Mouse (Mus musculus) liver, embryonic 13.5 days (tissue): ENCODE data around the gene Rapgef2. TPM values are rescaled to one million over a fixed set of nuclear protein-coding genes. Genes with fewer than 3 reads are reported as not detected.

ENCODE experiments used
- ATAC-seq: fragments of 200-750 bp; cut with Nextera tagmentation; 2 replicates; pipeline ENCODE4 v1.8.0; 2017; ENCODE audit warnings: low read depth, mild to moderate bottlenecking, moderate number of reproducible peaks, moderate library complexity
- DNase-seq: peaks from one replicate; pipeline ENCODE4 v3.0.0; 2022
- H3K27ac ChIP-seq: fragments of 300-500 bp; sonication (generic); 2 replicates; pipeline ENCODE4 v1.5.1; 2015; ENCODE audit warnings: moderate library complexity, mild to moderate bottlenecking, inconsistent platforms
- H3K27me3 ChIP-seq: fragments of 300-500 bp; sonication (generic); 2 replicates; pipeline ENCODE4 v1.6.1; 2015; ENCODE audit warnings: mild to moderate bottlenecking, inconsistent platforms
- H3K36me3 ChIP-seq: fragments of 300-500 bp; sonication (generic); 2 replicates; pipeline ENCODE4 v1.6.1; 2015; ENCODE audit warnings: mild to moderate bottlenecking, inconsistent platforms
- H3K4me1 ChIP-seq: fragments of 300-500 bp; sonication (generic); replicated peaks from 2 replicates; pipeline ENCODE4 v1.6.1; 2015; ENCODE audit warnings: inconsistent platforms
- H3K4me2 ChIP-seq: fragments of 300-500 bp; sonication (generic); 2 replicates; pipeline ENCODE4 v1.6.1; 2015; ENCODE audit warnings: inconsistent platforms, mild to moderate bottlenecking, moderate library complexity
- H3K4me3 ChIP-seq: fragments of 300-500 bp; sonication (generic); replicated peaks from 2 replicates; pipeline ENCODE4 v1.5.1; 2015; ENCODE audit warnings: mild to moderate bottlenecking, inconsistent platforms
- H3K9ac ChIP-seq: fragments of 300-500 bp; sonication (generic); 2 replicates; pipeline ENCODE4 v1.6.1; 2015; ENCODE audit warnings: mild to moderate bottlenecking, inconsistent platforms
- H3K9me3 ChIP-seq: fragments of 300-500 bp; sonication (generic); replicated peaks from 2 replicates; pipeline ENCODE4 v1.6.1; 2016; ENCODE audit warnings: inconsistent platforms
- WGBS: fragments of 180-500 bp; shearing (Covaris S2); methylation state at CpG from one replicate; pipeline ENCODE4 v1.1.7; 2015; ENCODE audit not compliant: insufficient replicate concordance; 5-methylcytosine and 5-hydroxymethylcytosine counted together
- polyA plus RNA-seq: library from polyadenylated mRNA; unstranded; fragments of >200 nt; fragmentation: Nextera tagmentation; extraction: Ambion mirVana; gene quantifications from 2 replicates; pipeline ENCODE4 v1.2.1, GENCODE M21; 2015

Rapgef2 gene
- polyA plus RNA-seq, 1 experiment from 2014 or later = 0.90 TPM

- 41% methylated on average over 6 of the region's 6 CpGs for WGBS
- peak; percentile 14 for DNase-seq
- Histone ChIP-seq H3K4me2 (no peak overlapping the region), H3K27ac (no peak overlapping the region), H3K9me3 (no peaks in the 10 kb centered on the region), H3K36me3 (no peaks in the 10 kb centered on the region), H3K4me1 (peaks cover 10% of the 10 kb centered on the region), H3K4me3 (no peak overlapping the region), H3K27me3 (no peaks in the 10 kb centered on the region), H3K9ac (no peak overlapping the region)
- peak; percentile 26; the same call in 1 of the 2 replicates for ATAC-seq
Measured at GRCm38 (mm10) chr3:79196708-79197437, 89.4 kb downstream of the Rapgef2 start.

- 67% methylated on average over 9 of the region's 9 CpGs for WGBS
- ATAC-seq = no peak
Measured at GRCm38 (mm10) chr3:79195280-79195679, 91.0 kb downstream of the Rapgef2 start.

GRCm38 (mm10) chr3:79194111-79194793, 92.1 kb downstream of the Rapgef2 start:
- DNase-seq = no peak
- H3K27ac ChIP-seq = no peak overlapping the region
- 49% methylated on average over 8 of the region's 8 CpGs for WGBS

More at GRCm38 (mm10) chr3:79195280-79195679, 91.0 kb downstream of the Rapgef2 start:
- no peaks in the 10 kb centered on the region for H3K36me3 ChIP-seq
- H3K9me3 ChIP-seq = no peaks in the 10 kb centered on the region
- H3K9ac ChIP-seq = no peak overlapping the region
- H3K4me1 ChIP-seq = peaks cover 10% of the 10 kb centered on the region
- no peak overlapping the region for H3K4me3 ChIP-seq
- H3K27ac ChIP-seq = no peak overlapping the region
- no peak overlapping the region for H3K4me2 ChIP-seq
- no peaks in the 10 kb centered on the region for H3K27me3 ChIP-seq
- no peak for DNase-seq

DNA sequence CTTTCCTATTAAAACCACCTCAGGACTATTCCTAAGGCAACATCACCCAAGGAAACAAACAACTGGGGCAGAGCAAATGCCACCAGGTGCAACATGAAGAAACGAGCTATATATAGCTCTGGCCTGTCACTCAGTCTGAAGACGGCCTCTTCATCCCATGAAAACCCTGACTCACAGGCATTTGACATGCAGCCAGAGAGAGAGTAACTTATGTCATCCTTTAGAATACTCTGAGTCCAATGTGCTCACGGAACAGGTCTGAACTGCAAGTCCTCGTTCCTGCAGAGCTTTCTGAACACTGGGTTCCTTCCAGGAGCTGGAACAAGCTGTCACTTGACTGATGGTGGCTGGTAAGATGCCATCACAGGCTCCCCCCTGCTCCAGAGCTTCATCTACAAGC, 93.3 kb downstream of the Rapgef2 start:
- Histone ChIP-seq H3K36me3 (no peaks in the 10 kb centered on the region), H3K4me1 (peaks cover 10% of the 10 kb centered on the region), H3K27ac (no peak overlapping the region), H3K4me3 (no peak overlapping the region), H3K9ac (no peak overlapping the region), H3K9me3 (no peaks in the 10 kb centered on the region), H3K27me3 (no peaks in the 10 kb centered on the region), H3K4me2 (no peak overlapping the region)
- no peak for ATAC-seq
- WGBS = 61% methylated on average over 4 of the region's 4 CpGs
- DNase-seq = no peak

More at GRCm38 (mm10) chr3:79194111-79194793, 92.1 kb downstream of the Rapgef2 start:
- no peak for ATAC-seq
- Histone ChIP-seq H3K36me3 (no peaks in the 10 kb centered on the region), H3K4me3 (no peak overlapping the region), H3K9me3 (no peaks in the 10 kb centered on the region), H3K27me3 (no peaks in the 10 kb centered on the region), H3K4me1 (peaks cover 10% of the 10 kb centered on the region), H3K4me2 (no peak overlapping the region), H3K9ac (no peak overlapping the region)

GRCm38 (mm10) chr3:79191981-79192380, 94.3 kb downstream of the Rapgef2 start:
- Histone ChIP-seq H3K4me3 (no peak overlapping the region), H3K27ac (no peak overlapping the region), H3K4me1 (peaks cover 10% of the 10 kb centered on the region), H3K4me2 (no peak overlapping the region), H3K36me3 (no peaks in the 10 kb centered on the region), H3K27me3 (no peaks in the 10 kb centered on the region), H3K9me3 (no peaks in the 10 kb centered on the region), H3K9ac (no peak overlapping the region)
- WGBS = 73% methylated on average over 9 of the region's 9 CpGs
- DNase-seq (no peak), ATAC-seq (no peak)

DNA sequence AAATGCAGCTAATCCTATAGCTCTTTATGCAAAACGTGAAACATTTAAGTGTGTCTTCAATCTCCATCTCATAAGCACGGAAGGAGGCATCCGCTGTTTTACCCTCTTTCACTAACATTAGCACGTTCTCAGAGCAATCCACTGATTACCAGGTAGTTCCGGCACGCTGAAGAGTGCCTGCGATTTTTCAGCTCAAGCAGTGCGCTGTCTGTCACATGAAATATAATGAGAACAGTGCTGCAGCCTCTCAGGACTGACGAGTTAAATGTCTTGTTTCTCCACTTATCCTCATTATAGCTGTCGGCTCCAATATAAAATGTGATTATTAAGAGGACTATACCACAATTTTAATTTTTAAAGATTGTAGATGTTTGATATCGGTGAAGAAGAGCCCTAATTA, 94.8 kb downstream of the Rapgef2 start:
- Histone ChIP-seq H3K4me3 (no peak overlapping the region), H3K9me3 (no peaks in the 10 kb centered on the region), H3K4me1 (peaks cover 10% of the 10 kb centered on the region), H3K9ac (no peak overlapping the region), H3K27ac (no peak overlapping the region), H3K4me2 (no peak overlapping the region), H3K27me3 (no peaks in the 10 kb centered on the region), H3K36me3 (no peaks in the 10 kb centered on the region)
- 84% methylated on average over 11 of the region's 11 CpGs for WGBS
- no peak for ATAC-seq
- no peak for DNase-seq

DNA sequence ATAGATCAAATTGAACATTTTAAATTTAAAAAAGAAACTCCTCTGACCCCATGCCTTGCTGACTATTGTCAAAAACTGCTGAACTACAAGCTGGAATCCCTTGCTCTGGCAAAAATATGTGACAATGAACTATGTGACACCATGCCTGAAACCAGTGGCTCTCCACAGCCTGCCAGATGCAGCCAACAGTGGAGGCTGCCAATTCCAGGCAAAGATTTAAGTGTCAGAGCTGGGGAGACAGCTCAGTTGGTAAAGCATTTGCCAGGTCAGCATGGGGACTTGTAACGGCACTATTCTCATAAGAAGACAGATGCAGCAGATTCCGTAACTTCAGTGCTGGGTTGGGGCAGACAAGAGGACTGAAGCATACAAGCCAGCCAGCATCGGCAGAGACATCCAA, 95.9 kb downstream of the Rapgef2 start:
- no peaks in the 10 kb centered on the region for H3K36me3 ChIP-seq
- WGBS = 83% methylated on average over 3 of the region's 3 CpGs
- no peak for DNase-seq
- no peaks in the 10 kb centered on the region for H3K9me3 ChIP-seq
- no peak overlapping the region for H3K9ac ChIP-seq
- no peak overlapping the region for H3K4me3 ChIP-seq
- H3K4me2 ChIP-seq = no peak overlapping the region
- no peaks in the 10 kb centered on the region for H3K27me3 ChIP-seq
- no peak for ATAC-seq
- H3K27ac ChIP-seq = no peak overlapping the region
- H3K4me1 ChIP-seq = peaks cover 10% of the 10 kb centered on the region

GRCm38 (mm10) chr3:79187912-79188311, 98.4 kb downstream of the Rapgef2 start:
- ATAC-seq = no peak

GRCm38 (mm10) chr3:79182290-79182689, 104.0 kb downstream of the Rapgef2 start:
- no peak overlapping the region for H3K27ac ChIP-seq
- H3K9ac ChIP-seq = no peak overlapping the region
- no peak overlapping the region for H3K4me3 ChIP-seq
- no peaks in the 10 kb centered on the region for H3K36me3 ChIP-seq
- 69% methylated on average over 3 of the region's 3 CpGs for WGBS
- ATAC-seq = no peak
- no peak overlapping the region for H3K4me2 ChIP-seq
- no peaks in the 10 kb centered on the region for H3K27me3 ChIP-seq
- no peak for DNase-seq
- H3K9me3 ChIP-seq = no peaks in the 10 kb centered on the region
- peaks cover 22% of the 10 kb centered on the region for H3K4me1 ChIP-seq

More at GRCm38 (mm10) chr3:79187912-79188311, 98.4 kb downstream of the Rapgef2 start:
- Histone ChIP-seq H3K9ac (no peak overlapping the region), H3K36me3 (no peaks in the 10 kb centered on the region), H3K9me3 (no peaks in the 10 kb centered on the region), H3K4me2 (no peak overlapping the region), H3K27me3 (no peaks in the 10 kb centered on the region), H3K4me1 (no peaks in the 10 kb centered on the region), H3K27ac (no peak overlapping the region), H3K4me3 (no peak overlapping the region)
- 68% methylated on average over 1 of the region's 1 CpGs for WGBS
- no peak for DNase-seq

DNA sequence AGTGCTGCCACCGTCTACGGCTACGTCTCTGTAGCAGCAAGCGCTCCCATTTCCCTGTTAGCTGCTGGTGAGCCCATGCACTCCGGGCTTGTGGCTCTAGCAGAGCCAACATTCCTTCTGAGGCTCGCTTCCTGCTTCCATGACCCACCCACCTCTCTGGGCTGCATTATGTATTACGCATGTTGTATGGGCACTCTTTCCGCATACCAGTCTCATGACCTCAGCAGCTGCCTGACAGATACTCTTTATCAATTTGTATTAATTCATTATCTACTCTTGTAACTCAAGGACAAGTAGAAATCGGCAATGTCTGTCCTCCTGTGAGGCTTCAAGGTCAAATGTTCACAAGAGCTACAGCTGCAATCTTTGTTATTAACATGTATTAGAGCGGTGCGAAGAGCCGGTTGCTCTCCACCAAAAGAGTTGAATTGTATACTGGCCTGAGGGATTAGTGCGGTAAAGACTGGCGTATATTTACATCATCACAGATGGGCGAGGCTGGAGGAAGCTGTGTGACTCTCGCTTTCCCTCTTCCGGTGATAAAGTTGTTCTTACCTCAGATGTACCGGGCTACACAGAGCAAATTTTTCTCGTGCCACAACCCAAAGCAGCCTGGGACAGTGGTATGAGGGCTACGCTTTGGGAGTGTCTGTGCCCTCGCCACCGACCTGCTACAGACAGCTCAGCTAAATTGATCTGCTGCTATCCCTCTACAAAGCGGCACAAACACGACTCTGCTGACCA, 104.9 kb downstream of the Rapgef2 start:
- no peaks in the 10 kb centered on the region for H3K27me3 ChIP-seq
- DNase-seq (no peak), ATAC-seq (peak; percentile 55)
- H3K4me1 ChIP-seq = peaks cover 22% of the 10 kb centered on the region
- no peaks in the 10 kb centered on the region for H3K9me3 ChIP-seq
- WGBS = 43% methylated on average over 24 of the region's 24 CpGs
- peak overlapping the region; percentile 1; the same call in 1 of the 2 replicates for H3K4me3 ChIP-seq
- H3K4me2 ChIP-seq = peak overlapping the region; percentile 47
- H3K27ac ChIP-seq = peak overlapping the region; percentile 32; the same call in 1 of the 2 replicates
- H3K9ac ChIP-seq = no peak overlapping the region; the same call in 1 of the 2 replicates
- no peaks in the 10 kb centered on the region for H3K36me3 ChIP-seq

GRCm38 (mm10) chr3:79180086-79180485, 106.2 kb downstream of the Rapgef2 start:
- Histone ChIP-seq H3K36me3 (no peaks in the 10 kb centered on the region), H3K4me3 (no peak overlapping the region), H3K9ac (no peak overlapping the region), H3K27ac (no peak overlapping the region), H3K9me3 (no peaks in the 10 kb centered on the region), H3K27me3 (no peaks in the 10 kb centered on the region), H3K4me2 (no peak overlapping the region), H3K4me1 (peaks cover 22% of the 10 kb centered on the region)
- ATAC-seq (no peak), DNase-seq (no peak)
- WGBS = 66% methylated on average over 8 of the region's 8 CpGs
